8 mouse cellular contexts compared by ENCODE assay signal in genomic region chr2:35609317-35609716, GRCm38 (mm10). TPM values are rescaled to one million over a fixed set of nuclear protein-coding genes. Genes with fewer than 3 reads are reported as not detected.
A peak's percentile ranks its signal among the peaks of the same experiment; 100 is the strongest.
DNase-seq lines count a peak whose midpoint lies in the region; ATAC-seq and TF ChIP-seq lines count a peak whose summit lies in the region.

No protein-coding gene starts in this region.

- H3K4me1 ChIP-seq in kidney, adult 2 months (ENCODE audit: control insufficient read depth, insufficient read depth, low read length), result peaks cover 12% of the 10 kb centered on the region
- peaks cover 92% of the 10 kb centered on the region for H3K4me1 ChIP-seq in E14TG2a.4 (replicated peaks; ENCODE audit: low read depth, low read length)
- H3K4me1 ChIP-seq in hindbrain, embryonic 11.5 days (replicated peaks; ENCODE audit: control insufficient read depth, insufficient read depth, low read length), result peaks cover 28% of the 10 kb centered on the region

- no peaks in the 10 kb centered on the region for H3K36me3 ChIP-seq in kidney, adult 2 months (ENCODE audit: control insufficient read depth, insufficient read depth, low read length)
- H3K36me3 ChIP-seq in E14TG2a.4 (ENCODE audit: insufficient read depth, low read length) (no peaks in the 10 kb centered on the region), myocyte (ENCODE audit: control insufficient read depth, insufficient read depth) (no peaks in the 10 kb centered on the region)
- no peaks in the 10 kb centered on the region for H3K36me3 ChIP-seq in hindbrain, embryonic 11.5 days (ENCODE audit: control insufficient read depth, insufficient read depth, low read length)

- no peaks in the 10 kb centered on the region for H3K27me3 ChIP-seq in kidney, adult 2 months (replicated peaks; ENCODE audit: control insufficient read depth, insufficient read depth, low read length)
- H3K27me3 ChIP-seq in E14TG2a.4 (ENCODE audit: insufficient read depth, low read length) (no peaks in the 10 kb centered on the region), myocyte (ENCODE audit: control insufficient read depth, insufficient read depth, insufficient read length) (no peaks in the 10 kb centered on the region)
- H3K27me3 ChIP-seq in hindbrain, embryonic 11.5 days (ENCODE audit: control insufficient read depth, insufficient read depth, low read length), result no peaks in the 10 kb centered on the region

- H3K4me2 ChIP-seq in hindbrain, embryonic 11.5 days (replicated peaks; ENCODE audit: low read depth, low read length), result no peak overlapping the region
- H3K4me2 ChIP-seq in myocyte (ENCODE audit: low read depth), result peak overlapping the region; percentile 68

- peak; percentile 7; the same call in 1 of the 2 replicates for ATAC-seq in hindbrain, embryonic 11.5 days (ENCODE audit: low FRiP score)

- no peaks in the 10 kb centered on the region for H3K79me2 ChIP-seq in myocyte (ENCODE audit: control insufficient read depth, insufficient read depth)

- no peaks in the 10 kb centered on the region for H3K9me3 ChIP-seq in E14TG2a.4 (ENCODE audit: low read length)
- H3K9me3 ChIP-seq in hindbrain, embryonic 11.5 days (ENCODE audit: control insufficient read depth, low read length), result no peaks in the 10 kb centered on the region

- 36% methylated on average over 9 of the region's 9 CpGs for WGBS in kidney, adult 2 months
- 64% methylated on average over 9 of the region's 9 CpGs for WGBS in hindbrain, embryonic 11.5 days

- no peak overlapping the region for H3K9ac ChIP-seq in hindbrain, embryonic 11.5 days (ENCODE audit: low read depth, low read length)

- TF ChIP-seq CTCF in kidney, adult 2 months (conservative IDR thresholded peaks at IDR 0.05; ENCODE audit: insufficient read depth, insufficient read length, low read depth, low read length), result peak; percentile 53; the same call in 1 of the 2 replicates
- TF ChIP-seq CTCF in E14TG2a.4 (conservative IDR thresholded peaks at IDR 0.05; ENCODE audit: low read length), result no peak

- H3K4me3 ChIP-seq in kidney, adult 2 months (ENCODE audit: insufficient read depth, low read depth, low read length), result no peak overlapping the region
- H3K4me3 ChIP-seq in E14TG2a.4 (replicated peaks; ENCODE audit: low read length), result 0 out of 2 replicates have a peak overlapping the region, but pooled peaks have one; percentile 68
- no peak overlapping the region for H3K4me3 ChIP-seq in hindbrain, embryonic 11.5 days (ENCODE audit: low read depth, low read length)
- no peak overlapping the region for H3K4me3 ChIP-seq in myocyte

- no peak for TF ChIP-seq POLR2A in kidney, adult 2 months (IDR thresholded peaks at IDR 0.05; ENCODE audit: low read depth, low read length)
- no peak for TF ChIP-seq POLR2A in myocyte (IDR thresholded peaks at IDR 0.05; ENCODE audit: insufficient read length, low read depth)

- DNase-seq in kidney, adult 2 months, result no peak
- no peak for DNase-seq in kidney, adult 11 months
- peak; percentile 78 to 79 for DNase-seq in cerebellum, postnatal 36 days
- no peak for DNase-seq in hindbrain, embryonic 11.5 days (ENCODE audit: low spot score)
- no peak for DNase-seq in embryo, embryonic 10.5 days (ENCODE audit: low spot score)
- no peak for DNase-seq in adrenal gland, postnatal 10 days

- no peak overlapping the region for H3K27ac ChIP-seq in kidney, adult 2 months (ENCODE audit: insufficient read depth, low read depth, low read length)
- no peak overlapping the region for H3K27ac ChIP-seq in hindbrain, embryonic 11.5 days (ENCODE audit: low read depth, low read length)

- no peak overlapping the region for H3ac ChIP-seq in myocyte (ENCODE audit: control insufficient read depth, insufficient read length)

TF ChIP-seq in myocyte, 11 proteins besides CTCF, POLR2A, EP300 and RAD21:
- TF ChIP-seq MYOG (IDR thresholded peaks at IDR 0.05; ENCODE audit: control insufficient read depth in 1 of 3, insufficient read depth in 1 of 3, insufficient read length in 2 of 3, low read depth in 2 of 3) (peak in 1 of 3 experiments; percentile 55), MYOD1 (IDR thresholded peaks at IDR 0.05; ENCODE audit: control insufficient read depth in 1 of 3, insufficient read length in 2 of 3, low read depth in 2 of 3) (peak in 2 of 3 experiments; percentile 40 to 56), POLR2AphosphoS2 (IDR thresholded peaks at IDR 0.05; ENCODE audit: insufficient read length, low read depth) (no peak)

RNA-seq across cellular contexts. Expression of gene Dab2ip, which starts 51.3 kb away (rescaled TPM):
- 32.9 and 42.9 TPM in 2 replicates for polyA plus RNA-seq in kidney, adult 2 months (2012; rRNA removed)
- 37.8 and 47.9 TPM in 2 replicates for polyA plus RNA-seq in hindbrain, embryonic 11.5 days (2014; fragmentation: Nextera tagmentation; extraction: Ambion mirVana)
- polyA plus RNA-seq in myocyte (2012; fragmentation: generic; extraction: Trizol), result 46.9 TPM
- total RNA-seq in adrenal gland, postnatal 10 days (2021), result 10 to 100 TPM; 55.2 to 69.6 TPM

Comparison
In these comparisons a context has a peak if more than half of its experiments do, and no peak if none do; other contexts are left out.
1. DNase-seq: peak in cerebellum, postnatal 36 days (2 of 2); none in kidney, adult 2 months (single experiment), kidney, adult 11 months (single experiment), hindbrain, embryonic 11.5 days (single experiment), embryo, embryonic 10.5 days (single experiment) and adrenal gland, postnatal 10 days (single experiment).